ENCODE assay signal across 24 mouse cellular contexts in the genomic region with DNA sequence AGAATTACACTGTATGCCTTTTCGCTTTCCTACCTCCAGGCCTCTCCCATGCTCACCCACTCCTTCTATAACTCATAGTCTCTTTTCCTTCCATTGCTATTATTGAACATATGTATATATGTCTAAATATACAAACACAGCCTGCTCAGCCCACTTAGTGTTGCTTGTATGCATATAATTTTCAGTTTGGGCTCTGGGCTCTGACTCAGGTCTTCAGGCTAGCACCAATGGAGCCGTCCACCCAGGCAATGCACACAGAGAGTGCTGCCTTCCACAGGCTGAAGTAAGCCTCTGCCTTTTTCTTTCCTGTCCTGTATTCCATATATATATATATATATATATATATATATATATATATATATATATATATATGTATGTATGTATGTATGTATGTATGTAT.
A peak's percentile ranks its signal among the peaks of the same experiment; 100 is the strongest.
DNase-seq lines count a peak whose midpoint lies in the region; ATAC-seq and TF ChIP-seq lines count a peak whose summit lies in the region.
"Had no signal": no experiment of that assay in that cellular context is flagged by ENCODE, and none has a peak within 500 bp of the region (broad histone marks: within the 10 kb centered on the region; RNA-seq: fewer than 3 reads in every experiment).

No protein-coding gene starts in this region.

- no peak for DNase-seq in frontal cortex, postnatal 14 days (ENCODE audit: low spot score in 2 of 2)
- peak; percentile 13 for DNase-seq in right cerebral cortex, adult 18-20 months
- no peak for DNase-seq in right cerebral cortex, postnatal 10 days (ENCODE audit: low spot score in 2 of 2)
- peak; percentile 55 for DNase-seq in brain, adult 2 months (ENCODE audit: low read depth, low spot score)
- no peak for DNase-seq in hindbrain, postnatal 0 days (ENCODE audit: low spot score)
- DNase-seq: adrenal gland, postnatal 10 days; adrenal gland, postnatal 25 days; B cell, adult 2 months; cerebellum, adult 11-12 months; cerebellum, adult 2 months; cerebellum, adult 9-10 months; cerebellum, postnatal 10 days; cerebellum, postnatal 25 days; forebrain, postnatal 0 days had no signal

- no peaks in the 10 kb centered on the region for H3K4me1 ChIP-seq in hindbrain, postnatal 0 days (ENCODE audit: insufficient read depth, low read length)
- H3K4me1 ChIP-seq: embryonic facial prominence, embryonic 10.5 days; embryonic facial prominence, embryonic 12.5 days; forebrain, embryonic 13.5 days; forebrain, embryonic 15.5 days had no signal

- no peaks in the 10 kb centered on the region for H3K9me3 ChIP-seq in hindbrain, postnatal 0 days (ENCODE audit: low read length)
- H3K9me3 ChIP-seq: embryonic facial prominence, embryonic 10.5 days; embryonic facial prominence, embryonic 12.5 days; forebrain, embryonic 13.5 days; forebrain, embryonic 15.5 days; G1E had no signal

- 95% methylated on average over 2 of the region's 2 CpGs for WGBS in hindbrain, postnatal 0 days

- H3K9ac ChIP-seq in hindbrain, postnatal 0 days (replicated peaks; ENCODE audit: low read length), result no peak overlapping the region
- H3K9ac ChIP-seq: embryonic facial prominence, embryonic 12.5 days; forebrain, embryonic 13.5 days; forebrain, embryonic 15.5 days; forebrain, postnatal 0 days had no signal

- no peaks in the 10 kb centered on the region for H3K36me3 ChIP-seq in hindbrain, postnatal 0 days (ENCODE audit: insufficient read depth, low read length)
- H3K36me3 ChIP-seq: embryonic facial prominence, embryonic 10.5 days; embryonic facial prominence, embryonic 12.5 days; forebrain, embryonic 15.5 days; G1E had no signal

- H3K27me3 ChIP-seq in hindbrain, postnatal 0 days (ENCODE audit: insufficient read depth, low read length), result no peaks in the 10 kb centered on the region
- H3K27me3 ChIP-seq: CH12.LX; forebrain, embryonic 13.5 days; forebrain, embryonic 15.5 days; Patski had no signal

- no peak overlapping the region for H3K4me2 ChIP-seq in hindbrain, postnatal 0 days (ENCODE audit: low read depth, low read length)
- H3K4me2 ChIP-seq: embryonic facial prominence, embryonic 12.5 days; forebrain, embryonic 13.5 days; forebrain, embryonic 15.5 days had no signal

- no peak overlapping the region for H3K4me3 ChIP-seq in hindbrain, postnatal 0 days (ENCODE audit: low read length)
- H3K4me3 ChIP-seq: embryonic facial prominence, embryonic 10.5 days; embryonic facial prominence, embryonic 12.5 days; forebrain, embryonic 13.5 days; forebrain, embryonic 15.5 days had no signal

- H3K27ac ChIP-seq in hindbrain, postnatal 0 days, result no peak overlapping the region
- H3K27ac ChIP-seq: embryonic facial prominence, embryonic 10.5 days; embryonic facial prominence, embryonic 12.5 days; forebrain, embryonic 13.5 days; forebrain, embryonic 15.5 days had no signal

- TF ChIP-seq CTCF in hindbrain, postnatal 0 days (IDR thresholded peaks at IDR 0.05; ENCODE audit: low read depth), result no peak

- ATAC-seq in frontal cortex, adult (ENCODE audit: low TSS enrichment), result peak; percentile 67
- ATAC-seq in hindbrain, postnatal 0 days, result no peak
- ATAC-seq: activated CD4-positive, CD25-positive, alpha-beta regulatory T cell, adult 4 months; CD4-positive, CD25-positive, alpha-beta regulatory T cell, adult 4 months; forebrain, embryonic 13.5 days; forebrain, embryonic 15.5 days; forebrain, postnatal 0 days; Patski had no signal

Comparison
In these comparisons a context has a peak if more than half of its experiments do, and no peak if none do; other contexts are left out.
1. DNase-seq: peak in right cerebral cortex, adult 18-20 months (single experiment) and brain, adult 2 months (single experiment); none in frontal cortex, postnatal 14 days (0 of 2), right cerebral cortex, postnatal 10 days (0 of 2) and hindbrain, postnatal 0 days (single experiment).